Mouse (Mus musculus) E14TG2a.4 (cell line): ENCODE results near the gene Vmn1r85.

Experiments used
- CTCF ChIP-seq: conservative IDR thresholded peaks from 2 replicates; pipeline ENCODE4 v1.5.1; 2014; ENCODE audit warnings: low read length
- NANOG ChIP-seq: IDR thresholded peaks from 2 replicates; pipeline ENCODE4 v1.6.1; 2014; ENCODE audit warnings: borderline replicate concordance, low read length, mixed read lengths
- POU5F1 ChIP-seq: IDR thresholded peaks from 2 replicates; pipeline ENCODE4 v1.6.1; 2014; ENCODE audit warnings: low read length, borderline replicate concordance

- TF ChIP-seq CTCF (no peak), POU5F1 (no peak), NANOG (no peak)
Observed at GRCm38 (mm10) chr7:13041256-13041655, 53.7 kb downstream of the Vmn1r85 start.
